Mouse (Mus musculus): Measurements from ENCODE around the gene Ero1lb.

Gene Ero1lb

DNA sequence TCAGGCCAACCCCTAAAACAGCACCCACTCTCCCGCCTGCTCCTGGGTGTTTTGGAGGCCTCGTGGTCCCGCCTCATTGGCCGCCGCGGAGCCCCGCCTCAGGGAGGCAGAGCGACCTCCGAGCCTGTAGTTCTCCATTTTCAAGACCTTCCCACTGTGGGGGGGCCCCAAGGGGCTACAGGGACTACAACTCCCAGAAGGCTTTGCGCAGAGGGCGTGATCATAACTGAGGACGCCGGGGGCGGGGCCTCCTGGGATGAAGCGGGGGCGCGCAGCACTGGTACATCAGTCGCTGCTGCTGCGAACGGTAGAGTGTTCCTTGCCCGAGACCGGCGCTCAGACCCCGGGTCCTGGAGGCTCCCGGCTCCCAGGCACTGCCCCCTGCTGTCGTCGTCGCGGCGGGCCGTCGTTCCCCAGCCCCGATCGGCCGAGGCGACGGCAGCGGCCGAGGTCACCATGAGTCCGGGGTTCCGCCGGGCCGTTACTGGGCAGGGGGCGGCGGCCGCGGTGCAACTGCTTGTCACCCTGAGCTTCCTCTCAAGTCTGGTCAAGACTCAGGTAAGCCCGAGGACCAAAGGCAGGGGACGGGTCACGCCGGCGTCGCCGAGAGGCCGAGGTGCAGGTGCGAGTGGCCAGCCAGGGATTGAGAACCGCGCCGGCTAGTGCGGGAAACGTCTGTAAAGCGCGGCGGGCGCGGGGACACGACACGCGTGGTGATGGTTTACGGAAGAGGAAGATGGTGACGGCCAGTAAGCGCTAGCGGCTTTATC is at the start of gene Ero1lb:
TSS of gene Ero1lb (plus strand) at position 254 of the 770 bp plus-strand sequence.
- DNase-seq (ENCODE audit: low spot score in 2 of 2), result peak; percentile 98 to 100

DNA sequence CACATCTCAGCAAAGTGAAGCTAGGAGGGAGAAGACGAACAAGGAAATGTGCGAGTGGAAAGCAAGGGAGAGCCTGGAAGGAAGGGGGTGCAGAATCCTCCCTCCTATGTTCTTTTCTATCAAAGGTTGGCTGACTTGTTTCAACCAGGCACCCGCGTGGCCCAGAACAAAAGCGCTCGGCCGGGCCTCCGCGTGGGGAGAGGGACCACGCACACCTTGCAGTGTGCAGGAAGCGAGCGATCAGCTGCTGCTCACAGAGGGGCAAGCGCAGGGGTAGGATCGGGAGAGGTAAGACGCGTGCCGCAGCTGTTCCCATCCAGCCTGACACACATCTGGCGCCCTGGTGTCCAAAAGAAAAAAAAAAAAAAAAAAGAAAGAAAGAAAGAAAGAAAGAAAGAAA is 46.3 kb upstream of the Ero1lb start:
- no peak for DNase-seq (ENCODE audit: low spot score in 2 of 2)

DNA sequence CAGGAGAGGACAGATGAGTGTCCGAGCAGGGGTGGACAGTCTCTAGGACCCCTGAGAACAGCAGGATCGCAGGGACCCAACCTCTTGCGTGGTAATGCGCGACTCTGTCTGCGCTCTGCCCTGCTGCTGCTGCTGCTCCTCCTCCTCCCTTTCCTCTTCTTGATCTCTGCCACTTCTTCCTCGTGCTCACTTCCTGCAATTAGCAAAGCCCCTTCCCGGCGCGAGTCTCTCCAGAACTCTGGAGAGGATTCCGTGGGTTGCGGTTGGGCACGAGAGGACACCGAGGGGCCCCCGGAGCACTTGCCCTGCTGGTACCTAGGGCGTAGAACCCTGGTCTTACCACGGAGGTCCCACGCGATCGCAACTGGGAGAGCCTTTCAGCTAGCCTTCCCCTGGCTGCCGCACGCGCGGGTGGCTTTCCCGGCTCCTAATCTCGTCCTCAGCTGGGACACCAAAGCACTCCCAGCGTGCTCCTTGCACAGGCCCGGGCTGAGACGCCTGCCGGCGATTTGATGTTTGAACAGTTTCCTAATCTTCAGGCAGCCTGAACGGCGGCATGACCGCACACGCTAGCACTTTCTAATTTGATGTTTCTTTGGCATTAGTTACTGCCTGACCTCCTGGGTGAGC is 45.6 kb upstream of the Ero1lb start, which contains the start of gene Edaradd:
TSS of gene Edaradd (minus strand) at position 484 of the 630 bp plus-strand sequence.
- peak in 1 of 2 experiments; percentile 30 for DNase-seq (ENCODE audit: low spot score in 2 of 2)

DNA sequence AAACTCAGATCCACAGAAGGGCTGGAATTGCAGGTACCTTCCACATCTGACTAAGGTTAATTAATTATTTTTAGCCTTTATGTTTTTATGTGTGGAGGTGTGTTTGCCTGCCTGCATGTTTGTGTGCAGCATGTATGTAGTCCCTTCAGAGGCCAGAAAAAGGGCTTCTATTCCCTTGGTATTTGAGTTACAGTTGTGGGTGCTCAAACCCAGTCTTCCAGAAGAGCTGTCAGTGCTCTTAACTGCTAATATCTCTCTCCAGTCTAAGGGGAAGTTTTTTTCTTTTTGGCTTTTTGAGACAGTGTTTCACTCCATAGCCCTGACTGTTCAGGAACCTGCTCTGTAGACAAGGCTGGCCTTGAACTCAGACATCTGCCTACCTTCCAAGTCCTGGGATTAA is 43.3 kb upstream of the Ero1lb start:
- DNase-seq (ENCODE audit: low spot score in 2 of 2), result no peak

DNA sequence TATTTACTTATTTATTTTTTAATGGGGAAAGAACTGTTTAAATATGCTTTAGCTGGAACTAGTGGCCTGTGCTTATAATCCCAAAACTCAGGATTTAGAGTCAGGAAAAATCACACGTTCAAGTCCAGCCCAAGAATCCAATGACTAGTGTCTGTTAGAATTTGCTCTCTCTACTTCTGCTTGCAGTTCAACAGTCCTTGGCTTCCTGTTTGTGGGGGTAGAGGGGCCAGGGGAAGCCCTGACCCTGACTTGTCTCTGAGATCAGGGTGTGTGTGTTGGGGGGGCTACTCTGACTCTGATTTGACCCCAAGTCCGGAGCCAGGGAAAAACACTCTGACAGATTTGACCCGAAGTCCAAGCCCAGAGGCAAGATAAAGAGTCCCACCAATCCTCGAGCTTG is 40.0 kb upstream of the Ero1lb start:
- DNase-seq (ENCODE audit: low spot score in 2 of 2), result no peak

DNA sequence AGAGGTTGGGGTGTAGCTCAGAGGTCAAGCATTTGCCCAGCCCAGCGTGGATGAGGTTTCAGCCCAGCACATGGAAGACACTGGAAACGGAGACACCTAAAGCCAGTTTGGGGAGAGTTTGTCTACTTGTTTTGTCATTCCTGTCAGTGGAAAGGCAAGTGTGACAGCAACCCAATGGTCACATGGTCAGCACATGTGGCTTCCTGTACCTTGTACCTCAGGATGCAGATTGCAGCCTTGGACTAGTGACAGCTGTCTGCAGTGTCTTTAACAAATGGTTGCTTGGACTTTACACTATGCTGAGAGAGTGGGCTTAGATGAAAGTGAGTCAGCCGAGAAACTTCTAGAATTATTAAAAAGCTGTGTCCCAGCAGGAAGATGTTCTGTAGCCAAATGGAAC is 31.0 kb upstream of the Ero1lb start:
- no peak for DNase-seq (ENCODE audit: low spot score in 2 of 2)

DNA sequence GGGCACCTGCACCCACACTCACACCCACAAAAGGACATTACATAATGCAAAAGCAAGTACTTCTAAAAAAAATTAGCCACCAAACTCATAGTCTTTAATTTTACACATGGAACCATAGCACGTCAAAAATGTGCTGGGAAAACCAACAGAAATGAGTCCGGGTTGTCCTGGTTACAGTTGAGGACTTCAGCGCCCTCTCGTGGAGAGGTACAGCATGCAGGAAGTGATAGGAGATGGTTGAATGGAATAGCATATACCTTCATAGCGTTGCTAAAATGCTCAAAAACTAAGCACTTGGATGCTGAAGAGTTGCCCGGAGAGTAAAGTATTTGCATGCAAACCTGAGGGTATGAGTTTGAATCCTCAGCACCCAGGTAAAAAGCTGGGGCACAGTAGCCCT is 27.7 kb upstream of the Ero1lb start:
- peak in 1 of 2 experiments; percentile 20 for DNase-seq (ENCODE audit: low spot score in 2 of 2)

DNA sequence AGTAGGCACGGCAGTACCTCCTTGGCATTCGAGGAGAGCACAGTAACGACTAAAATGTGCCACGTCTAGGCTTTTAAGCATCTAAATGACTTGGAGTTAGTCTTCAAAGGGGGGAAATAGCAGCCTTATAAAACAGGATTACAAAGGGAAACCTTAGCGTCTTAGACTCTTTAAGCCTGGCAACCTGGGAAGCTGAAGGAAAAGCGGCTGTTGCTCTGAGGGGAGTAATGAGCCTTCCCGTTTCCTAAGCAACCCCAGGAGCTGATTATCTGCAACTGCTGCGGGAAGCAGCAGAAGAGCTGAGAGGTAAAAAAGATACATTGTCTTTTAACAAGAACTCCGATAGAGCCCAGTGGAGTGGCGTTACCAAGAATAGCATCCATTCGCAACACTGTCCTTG is 26.0 kb upstream of the Ero1lb start:
- DNase-seq (ENCODE audit: low spot score in 2 of 2), result peak in 1 of 2 experiments; percentile 16

DNA sequence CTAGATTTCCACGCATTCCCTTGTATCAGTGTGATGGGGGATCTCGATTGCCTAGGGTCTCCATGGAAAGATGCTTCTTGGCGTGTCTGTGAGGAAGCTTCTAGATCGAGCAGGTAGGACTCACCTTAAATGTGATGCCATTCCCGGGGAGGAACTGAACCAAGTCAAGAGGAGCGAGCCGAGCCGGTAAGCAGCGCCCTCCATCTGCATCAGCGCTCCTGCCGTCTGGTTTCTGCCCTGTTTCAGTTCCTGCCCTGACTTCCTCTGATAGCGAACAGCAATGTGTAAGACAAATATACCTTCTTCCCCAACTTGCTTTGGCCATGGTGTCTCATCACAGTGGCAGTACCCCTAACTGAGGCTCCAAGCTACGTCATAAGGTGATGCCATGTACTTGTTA is 25.6 kb upstream of the Ero1lb start:
- DNase-seq (ENCODE audit: low spot score in 2 of 2), result no peak

DNA sequence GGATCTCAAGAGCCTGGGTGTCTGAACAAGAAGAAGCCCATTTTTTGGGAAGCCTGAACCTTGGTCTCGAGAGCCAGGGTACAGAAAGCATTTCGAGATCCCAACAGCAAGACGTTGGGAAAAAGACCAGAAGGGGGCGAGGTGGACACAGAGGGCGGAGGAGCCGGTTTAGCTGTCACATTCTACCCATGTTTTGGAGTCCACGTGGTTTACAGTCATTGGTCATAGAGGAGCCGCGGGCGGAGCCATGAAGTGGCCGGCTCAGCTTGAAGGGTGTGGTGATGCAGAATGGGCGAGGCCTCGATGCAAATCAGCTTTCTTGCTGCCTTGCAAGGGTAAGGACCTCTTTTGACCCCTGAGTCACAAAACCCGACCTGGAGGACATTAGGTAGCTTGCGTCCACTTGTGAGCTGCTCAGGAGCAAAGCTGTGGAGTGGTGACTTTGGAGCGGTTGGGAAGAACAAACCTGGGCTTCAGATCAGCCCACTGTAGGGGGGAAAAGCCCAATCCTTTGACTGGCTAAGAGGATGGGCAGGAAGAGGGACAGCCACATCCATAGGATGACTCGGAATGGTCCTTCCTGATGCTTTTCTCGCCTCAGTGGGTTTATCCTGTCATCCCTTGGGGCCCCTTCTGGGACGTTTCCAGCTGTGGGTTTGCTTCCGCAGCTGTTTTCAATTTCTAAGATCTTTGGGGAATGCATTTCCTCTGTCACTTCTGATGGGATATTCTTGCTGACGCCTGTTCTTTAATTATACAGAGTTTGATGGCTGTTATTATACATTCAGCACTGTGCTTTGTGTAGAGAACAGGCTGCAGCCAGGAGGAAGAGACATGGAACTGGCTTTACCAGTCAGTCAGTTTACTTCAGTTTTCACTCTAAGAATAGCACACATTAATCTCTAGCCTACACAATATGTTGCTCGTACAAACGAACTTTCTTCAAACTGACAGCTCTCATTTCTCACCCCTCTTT is 23.4 kb upstream of the Ero1lb start:
- peak in 1 of 2 experiments; percentile 11 for DNase-seq (ENCODE audit: low spot score in 2 of 2)

DNA sequence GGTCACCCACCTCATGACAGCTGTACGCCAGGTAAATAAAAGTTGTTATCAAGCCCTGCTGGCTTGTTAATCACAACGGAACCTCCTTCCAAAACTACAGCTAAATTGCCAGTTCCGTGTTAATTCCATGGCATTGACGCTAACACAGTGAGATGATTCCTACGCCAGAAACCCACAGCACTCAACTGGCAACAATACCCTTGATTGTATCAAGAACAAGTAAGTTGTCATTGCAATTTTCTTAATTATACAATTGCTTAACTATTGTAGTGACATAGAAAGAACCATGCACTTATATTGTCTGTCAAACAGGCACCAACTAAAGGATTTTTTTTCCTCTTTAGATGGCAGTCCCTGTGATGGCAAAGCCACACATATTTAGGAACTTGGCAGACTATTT is 22.4 kb upstream of the Ero1lb start:
- DNase-seq (ENCODE audit: low spot score in 2 of 2), result no peak

DNA sequence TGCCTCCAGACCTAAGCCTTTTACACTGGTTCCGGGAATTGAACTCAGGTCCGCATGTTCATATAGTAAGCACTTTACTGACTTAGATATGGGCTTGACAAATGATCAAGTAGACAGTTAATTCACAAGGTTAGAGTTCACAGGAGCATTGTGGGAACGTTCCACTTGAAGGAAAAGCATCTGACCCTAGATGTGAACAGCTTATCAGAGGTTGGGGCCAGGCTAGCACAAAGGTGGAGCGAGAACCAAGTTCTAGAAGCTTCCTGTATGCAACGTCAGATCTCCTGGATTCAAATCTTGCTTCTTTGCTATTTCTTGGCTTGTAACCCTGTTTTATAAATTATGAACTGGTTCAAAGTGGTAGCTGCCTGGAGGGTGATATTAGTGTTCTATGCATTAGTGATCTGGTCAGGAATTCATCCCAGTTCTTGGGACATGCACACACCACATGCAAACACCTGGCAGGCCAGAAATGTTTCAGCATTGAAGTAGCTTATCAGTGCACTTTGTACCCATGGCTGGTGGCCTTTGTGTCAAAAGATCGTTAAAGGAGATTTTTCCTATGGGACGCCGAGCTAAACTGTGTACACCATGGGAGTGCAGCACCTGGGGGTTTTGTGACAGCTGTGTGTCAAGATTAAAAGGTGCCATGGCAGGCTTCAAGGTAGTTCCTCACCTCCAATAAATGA is 21.6 kb upstream of the Ero1lb start:
- no peak for DNase-seq (ENCODE audit: low spot score in 2 of 2)

DNA sequence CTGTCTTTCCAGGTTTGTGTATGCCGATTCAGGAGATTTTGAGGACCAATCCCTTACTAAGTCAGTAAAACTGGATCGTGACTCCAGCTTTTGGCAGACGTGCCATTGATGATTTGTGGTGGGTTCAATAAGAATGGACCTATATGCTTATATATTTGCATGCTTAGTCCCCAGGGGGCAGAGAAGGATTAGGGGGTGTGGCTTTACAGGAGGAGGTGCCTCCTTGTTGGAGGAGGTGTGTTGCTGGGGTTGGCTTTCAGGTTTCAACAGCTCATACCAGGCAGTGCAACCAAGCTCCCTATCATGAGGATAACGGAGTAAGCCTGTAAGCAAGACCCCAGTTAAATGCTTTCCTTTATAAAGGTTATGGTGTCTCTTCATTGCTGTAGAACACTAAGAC is 11.5 kb upstream of the Ero1lb start:
- DNase-seq (ENCODE audit: low spot score in 2 of 2), result no peak

DNA sequence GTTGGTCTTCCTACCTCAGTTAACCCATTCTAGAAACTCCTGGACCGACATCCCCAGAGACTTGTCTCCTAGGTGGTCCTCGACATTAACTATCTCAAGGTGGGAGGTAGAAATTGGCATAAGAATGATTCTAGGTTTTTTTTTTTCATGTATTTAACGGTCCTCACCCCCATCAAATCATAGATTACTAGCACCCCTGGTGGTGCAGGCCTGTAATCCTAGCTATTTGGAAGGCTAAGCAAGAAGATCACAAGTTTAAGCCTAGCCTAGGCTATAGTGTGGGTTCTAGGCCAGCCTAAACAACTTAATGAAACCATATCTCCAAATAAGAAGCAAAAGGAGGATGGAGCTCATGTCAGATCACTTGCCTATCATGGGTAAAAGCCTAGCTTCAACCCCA is 6.6 kb upstream of the Ero1lb start:
- DNase-seq (ENCODE audit: low spot score in 2 of 2), result no peak

DNA sequence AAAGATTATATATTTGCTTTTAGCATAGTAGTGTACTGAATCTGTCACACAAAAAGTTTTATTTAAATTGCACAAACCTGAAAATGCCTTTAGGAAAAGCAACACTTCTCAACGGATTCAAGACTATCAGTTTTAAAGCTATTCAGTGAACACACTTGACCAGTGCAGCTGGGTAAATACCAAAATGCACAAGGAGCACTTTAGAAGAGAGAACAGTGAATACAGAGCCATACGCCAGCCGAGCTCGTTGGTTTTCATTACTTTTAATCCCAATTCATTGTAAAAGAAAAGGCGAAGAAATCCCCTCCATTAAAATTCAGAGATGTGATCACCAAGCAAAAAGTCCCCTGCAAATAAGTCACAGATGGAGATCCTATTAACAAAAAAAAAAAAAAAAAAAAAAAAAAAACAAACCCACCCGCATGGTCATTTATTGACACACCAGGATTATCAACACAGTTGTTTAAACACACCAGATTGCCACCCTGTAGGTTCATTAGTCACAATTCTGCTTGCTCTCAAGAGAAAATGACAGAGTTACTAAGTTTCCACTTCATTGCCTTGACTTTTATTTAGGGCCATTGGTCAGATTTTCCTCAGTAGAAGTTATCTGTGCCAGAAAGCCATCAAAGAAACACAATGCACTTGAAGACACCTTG is 6.1 kb upstream of the Ero1lb start:
- no peak for DNase-seq (ENCODE audit: low spot score in 2 of 2)

DNA sequence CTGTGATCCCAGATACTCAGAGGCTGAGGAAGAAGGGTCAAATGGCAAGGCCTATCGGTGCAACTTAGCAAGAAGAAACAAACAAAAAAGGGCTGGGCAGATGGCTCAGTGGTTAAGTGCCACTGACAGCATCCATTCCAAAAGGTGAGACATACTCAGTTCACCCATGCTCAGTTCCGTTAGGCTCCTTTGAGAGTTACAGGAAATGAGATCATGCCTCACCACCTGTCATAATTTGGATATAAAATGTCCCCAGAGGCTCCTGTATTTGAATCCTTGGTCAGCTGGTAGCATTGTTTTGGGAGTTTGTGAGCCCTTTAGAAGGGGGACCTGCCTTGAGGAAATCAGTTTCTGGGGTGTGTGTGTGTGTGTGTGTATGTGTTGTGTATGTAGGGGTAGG is 3.9 kb upstream of the Ero1lb start:
- DNase-seq (ENCODE audit: low spot score in 2 of 2), result no peak

DNA sequence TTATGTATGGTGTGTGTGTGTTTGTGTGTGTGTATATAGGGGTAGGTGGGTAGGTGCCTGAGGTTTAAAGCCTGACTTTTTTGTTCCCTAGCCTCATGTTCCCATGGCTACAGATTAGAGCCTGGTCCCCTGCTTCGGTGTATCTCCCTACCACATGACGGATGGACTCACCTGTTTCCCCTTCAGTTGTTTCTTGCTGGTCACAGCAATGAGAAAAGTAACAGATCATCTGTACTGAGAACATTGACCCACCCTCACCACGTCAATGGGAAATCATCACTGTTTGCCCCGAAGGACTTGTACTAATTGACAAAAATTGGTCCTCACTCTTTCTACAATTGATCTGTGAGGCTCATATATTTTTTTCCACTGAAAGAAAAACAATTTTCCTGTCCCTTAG is 3.4 kb upstream of the Ero1lb start:
- DNase-seq (ENCODE audit: low spot score in 2 of 2), result no peak

DNA sequence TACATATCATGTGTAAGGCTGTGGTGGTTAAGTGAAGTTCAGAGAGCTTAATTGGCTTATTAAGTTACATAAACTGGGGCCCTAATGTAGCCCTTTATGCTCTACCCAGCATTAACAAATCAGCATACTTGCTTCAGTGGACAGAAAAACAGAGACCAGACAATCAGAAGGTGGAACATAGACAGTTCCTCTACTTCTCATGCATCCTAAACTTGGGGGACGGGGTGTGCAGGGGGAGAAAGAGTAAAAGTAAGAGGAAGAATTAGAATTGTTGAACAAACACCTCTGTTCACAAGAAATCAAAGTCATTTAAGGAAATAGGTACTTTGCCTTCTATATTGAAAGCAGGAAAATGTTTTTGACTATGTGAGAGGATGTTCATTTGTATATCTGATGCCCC is 2.3 kb downstream of the Ero1lb start:
- DNase-seq (ENCODE audit: low spot score in 2 of 2), result no peak

DNA sequence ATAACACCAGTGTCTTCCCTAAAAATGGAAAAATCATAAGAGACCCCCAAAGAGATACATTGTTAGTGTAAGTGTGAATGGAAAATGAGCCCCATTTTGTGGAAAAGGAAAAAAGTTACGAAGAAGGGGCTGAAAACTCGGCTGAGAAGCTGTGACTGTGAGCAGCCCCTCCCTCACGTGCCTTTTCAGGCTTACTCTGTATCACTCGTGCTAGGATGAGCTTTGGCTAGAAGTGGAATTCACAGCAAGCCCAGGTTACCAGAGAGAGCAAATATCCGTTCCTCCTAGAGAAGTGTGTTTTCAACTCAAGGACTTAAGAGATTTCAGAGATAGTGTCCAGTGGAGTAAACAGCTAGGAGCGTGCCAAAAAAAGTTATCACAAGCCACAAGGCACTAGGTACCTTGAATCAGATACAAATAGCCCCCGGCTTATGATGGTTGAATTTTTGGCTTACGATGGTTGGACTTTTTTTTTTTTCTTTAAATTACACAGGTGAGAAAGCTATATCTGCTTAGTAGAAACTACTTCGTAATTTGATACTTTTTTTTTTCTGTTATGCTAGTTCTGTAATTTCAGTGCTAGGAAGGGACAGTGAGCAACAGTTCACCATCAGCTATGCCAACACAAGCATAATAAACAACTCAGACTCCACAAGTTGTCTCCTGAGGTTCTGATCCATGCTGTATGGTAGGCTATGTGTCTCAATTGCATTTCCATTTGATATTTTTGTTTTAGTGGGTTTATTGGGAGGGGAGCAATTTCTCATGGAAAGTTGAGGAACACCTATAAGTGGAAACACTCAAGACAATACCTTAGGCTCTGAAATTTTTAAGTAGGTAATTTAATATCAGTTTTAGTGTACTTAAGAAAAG is 3.2 kb downstream of the Ero1lb start:
- DNase-seq (ENCODE audit: low spot score in 2 of 2), result no peak

DNA sequence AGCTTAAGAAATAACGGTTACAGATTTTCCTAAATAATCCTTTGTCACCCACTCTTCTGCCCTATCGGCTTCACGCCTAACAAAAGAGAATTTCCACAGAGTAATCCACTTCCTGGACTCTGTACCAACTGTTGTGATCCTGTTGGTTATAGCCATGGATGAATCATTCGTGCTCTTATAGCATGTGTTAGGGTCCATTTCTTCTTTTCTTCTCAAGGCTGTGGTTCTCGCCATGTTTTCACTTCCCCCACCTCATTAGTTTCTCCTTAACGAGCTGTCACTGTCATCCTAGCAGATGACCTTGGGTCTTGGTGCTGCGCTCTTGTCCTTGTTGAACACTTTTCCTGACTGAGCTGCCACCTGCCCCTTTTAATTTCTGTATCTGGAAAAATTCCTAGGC is 4.1 kb downstream of the Ero1lb start:
- DNase-seq (ENCODE audit: low spot score in 2 of 2), result no peak

Data from left cerebral cortex, adult 9 months (tissue).